Mouse (Mus musculus): ENCODE data around the gene H2-T23. TPM values are rescaled to one million over a fixed set of nuclear protein-coding genes. Genes with fewer than 3 reads are reported as not detected.

The H2-T23 gene
- polyA plus RNA-seq, 1 experiment from 2014 or later: 5.3 TPM

Other genes starting within 250 kb of the H2-T23 start
- 14.9 and 15.5 TPM in 2 replicates for gene Ier3, start 211.2 kb downstream of the H2-T23 start, polyA plus RNA-seq (2015; fragmentation: Nextera tagmentation; extraction: Ambion mirVana)
- 131 and 141 TPM in 2 replicates for gene Flot1, start 209.6 kb downstream of the H2-T23 start, polyA plus RNA-seq (2015; fragmentation: Nextera tagmentation; extraction: Ambion mirVana)
- gene Tubb5, start 194.5 kb downstream of the H2-T23 start, polyA plus RNA-seq (2015; fragmentation: Nextera tagmentation; extraction: Ambion mirVana): 1,339 and 1,471 TPM in 2 replicates
- gene Mdc1, start 191.3 kb downstream of the H2-T23 start, polyA plus RNA-seq (2015; fragmentation: Nextera tagmentation; extraction: Ambion mirVana): 7.9 and 9.7 TPM in 2 replicates
- 17.6 and 26.7 TPM in 2 replicates for gene Nrm, start 171.5 kb downstream of the H2-T23 start, polyA plus RNA-seq (2015; fragmentation: Nextera tagmentation; extraction: Ambion mirVana)
- 19.3 and 25.1 TPM in 2 replicates for gene Ppp1r18, start 167.3 kb downstream of the H2-T23 start, polyA plus RNA-seq (2015; fragmentation: Nextera tagmentation; extraction: Ambion mirVana)
- 26.8 and 30.5 TPM in 2 replicates for gene Dhx16, start 153.0 kb downstream of the H2-T23 start, polyA plus RNA-seq (2015; fragmentation: Nextera tagmentation; extraction: Ambion mirVana)
- 59.2 and 75.2 TPM in 2 replicates for gene 2310061I04Rik, start 135.4 kb downstream of the H2-T23 start, polyA plus RNA-seq (2015; fragmentation: Nextera tagmentation; extraction: Ambion mirVana)
- 259 and 319 TPM in 2 replicates for gene Atat1, start 122.8 kb downstream of the H2-T23 start, polyA plus RNA-seq (2015; fragmentation: Nextera tagmentation; extraction: Ambion mirVana)
- gene Mrps18b, start 116.5 kb downstream of the H2-T23 start, polyA plus RNA-seq (2015; fragmentation: Nextera tagmentation; extraction: Ambion mirVana): 67.1 and 73.6 TPM in 2 replicates
- 36.7 and 40.8 TPM in 2 replicates for gene Ppp1r10, start 116.4 kb downstream of the H2-T23 start, polyA plus RNA-seq (2015; fragmentation: Nextera tagmentation; extraction: Ambion mirVana)
- 78.4 and 90.3 TPM in 2 replicates for gene Abcf1, start 63.1 kb downstream of the H2-T23 start, polyA plus RNA-seq (2015; fragmentation: Nextera tagmentation; extraction: Ambion mirVana)
- gene Gnl1, start 53.0 kb downstream of the H2-T23 start, polyA plus RNA-seq (2015; fragmentation: Nextera tagmentation; extraction: Ambion mirVana): 67.4 and 73.0 TPM in 2 replicates
- gene Prr3, start 52.6 kb downstream of the H2-T23 start, polyA plus RNA-seq (2015; fragmentation: Nextera tagmentation; extraction: Ambion mirVana): 78.5 and 87.9 TPM in 2 replicates
- gene H2-T24, start 12.3 kb downstream of the H2-T23 start, polyA plus RNA-seq (2015; fragmentation: Nextera tagmentation; extraction: Ambion mirVana): 8.6 and 10.0 TPM in 2 replicates
- 7.3 and 12.5 TPM in 2 replicates for gene H2-T22, start 9.9 kb upstream of the H2-T23 start, polyA plus RNA-seq (2015; fragmentation: Nextera tagmentation; extraction: Ambion mirVana)
- gene Gm6034, start 10.1 kb upstream of the H2-T23 start, polyA plus RNA-seq (2015; fragmentation: Nextera tagmentation; extraction: Ambion mirVana): not detected in 2 replicates
- gene Gm11127, start 25.5 kb upstream of the H2-T23 start, polyA plus RNA-seq (2015; fragmentation: Nextera tagmentation; extraction: Ambion mirVana): 0.22 TPM in 1 of 2 replicates, not detected in the other
- not detected in 2 replicates for gene Gm19684, start 88.8 kb upstream of the H2-T23 start, polyA plus RNA-seq (2015; fragmentation: Nextera tagmentation; extraction: Ambion mirVana)
- not detected in 2 replicates for gene Gm7030, start 96.6 kb upstream of the H2-T23 start, polyA plus RNA-seq (2015; fragmentation: Nextera tagmentation; extraction: Ambion mirVana)
- gene Gm8909, start 135.7 kb upstream of the H2-T23 start, polyA plus RNA-seq (2015; fragmentation: Nextera tagmentation; extraction: Ambion mirVana): not detected in 2 replicates
- 0.57 TPM in 1 of 2 replicates, not detected in the other for gene H2-T3, start 157.4 kb upstream of the H2-T23 start, polyA plus RNA-seq (2015; fragmentation: Nextera tagmentation; extraction: Ambion mirVana)
- gene Rpp21, start 225.2 kb upstream of the H2-T23 start, polyA plus RNA-seq (2015; fragmentation: Nextera tagmentation; extraction: Ambion mirVana): 140 and 149 TPM in 2 replicates
- 23.7 and 26.7 TPM in 2 replicates for gene Trim39, start 239.4 kb upstream of the H2-T23 start, polyA plus RNA-seq (2015; fragmentation: Nextera tagmentation; extraction: Ambion mirVana)

Data from neural tube, embryonic 15.5 days (tissue).